Mouse (Mus musculus): ENCODE data around the gene Cbfb. TPM values are rescaled to one million over a fixed set of nuclear protein-coding genes. Genes with fewer than 3 reads are reported as not detected.
A peak's percentile ranks its signal among the peaks of the same experiment; 100 is the strongest.
"Not testable (repeated sequence)": the region's sequence is repeated elsewhere in the genome, so short reads cannot be mapped to it uniquely, and the experiment has no call there.

Gene Cbfb
- polyA plus RNA-seq, 1 experiment from 2014 or later: 124 TPM

DNA sequence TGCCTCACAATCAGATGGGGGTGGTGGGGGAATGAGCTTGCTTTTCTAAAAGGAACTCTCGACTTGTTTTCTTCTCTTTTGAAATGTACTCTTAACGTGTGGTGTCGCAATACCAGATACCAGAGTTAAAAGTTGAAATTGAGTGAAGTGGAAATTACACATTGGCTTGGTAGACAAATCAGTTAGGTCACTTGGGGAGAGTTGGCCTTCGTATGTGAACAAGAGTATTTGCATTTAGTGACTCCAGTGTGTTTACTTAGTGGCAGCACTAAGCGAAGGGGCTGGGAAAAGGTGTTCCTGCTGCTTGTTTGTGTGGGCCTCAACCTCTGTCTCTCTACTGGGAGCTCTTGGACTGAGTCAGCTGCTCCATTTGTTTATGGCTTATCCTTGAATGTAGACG, 55.4 kb downstream of the Cbfb start:
- 31% methylated on average over 6 of the region's 6 CpGs for WGBS
- no peak for ATAC-seq (ENCODE audit: insufficient number of reproducible peaks, insufficient read depth, low FRiP score, low TSS enrichment)

GRCm38 (mm10) chr8:105231503-105232320, 61.2 kb downstream of the Cbfb start:
- ATAC-seq (ENCODE audit: insufficient number of reproducible peaks, insufficient read depth, low FRiP score, low TSS enrichment): no peak
- no peaks in the 10 kb centered on the region for H3K4me1 ChIP-seq
- H3K9me3 ChIP-seq: no peaks in the 10 kb centered on the region
- no peaks in the 10 kb centered on the region for H3K27me3 ChIP-seq
- H3K4me2 ChIP-seq (replicated peaks): no peak overlapping the region
- no peak overlapping the region for H3K27ac ChIP-seq
- WGBS: 84% methylated on average over 12 of the region's 12 CpGs
- no peak overlapping the region for H3K4me3 ChIP-seq
- H3K36me3 ChIP-seq: peaks cover 13% of the 10 kb centered on the region; the same call in 1 of the 2 replicates
- H3K9ac ChIP-seq: no peak overlapping the region

More for the DNA sequence above, 55.4 kb downstream of the Cbfb start:
- peak overlapping the region; percentile 59 for H3K4me2 ChIP-seq (replicated peaks)
- no peak overlapping the region for H3K27ac ChIP-seq
- no peaks in the 10 kb centered on the region for H3K9me3 ChIP-seq
- H3K4me1 ChIP-seq: peaks cover 10% of the 10 kb centered on the region
- H3K9ac ChIP-seq: peak overlapping the region; percentile 81
- H3K27me3 ChIP-seq: no peaks in the 10 kb centered on the region
- no peaks in the 10 kb centered on the region for H3K36me3 ChIP-seq
- H3K4me3 ChIP-seq: peak overlapping the region; percentile 66

DNA sequence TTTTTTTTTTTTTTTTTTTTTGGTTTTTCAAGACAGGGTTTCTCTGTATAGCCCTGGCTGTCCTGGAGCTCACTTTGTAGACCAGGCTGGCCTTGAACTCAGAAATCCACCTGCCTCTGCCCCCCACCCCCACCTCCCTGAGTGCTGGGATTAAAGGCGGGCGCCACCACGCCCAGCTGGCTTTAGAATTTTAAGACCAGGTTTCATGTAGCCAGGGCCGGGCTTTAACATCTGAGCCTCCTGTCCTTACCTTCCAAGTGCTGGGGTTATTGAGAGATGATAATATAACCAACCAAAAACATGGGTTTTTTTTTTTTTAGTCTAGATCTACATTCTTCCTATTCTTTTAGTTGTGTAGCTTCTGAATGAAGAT, 61.8 kb downstream of the Cbfb start:
- H3K36me3 ChIP-seq: peaks cover 15% of the 10 kb centered on the region; the same call in 1 of the 2 replicates
- not testable (repeated sequence) for H3K9ac ChIP-seq; ATAC-seq (ENCODE audit: insufficient number of reproducible peaks, insufficient read depth, low FRiP score, low TSS enrichment); H3K27ac ChIP-seq; H3K27me3 ChIP-seq; H3K9me3 ChIP-seq; H3K4me2 ChIP-seq (replicated peaks); H3K4me3 ChIP-seq; H3K4me1 ChIP-seq
- WGBS: 86% methylated on average over 4 of the region's 4 CpGs

- H3K4me2 ChIP-seq (replicated peaks): no peak overlapping the region
- WGBS: 73% methylated on average over 1 of the region's 1 CpGs
- ATAC-seq (ENCODE audit: insufficient number of reproducible peaks, insufficient read depth, low FRiP score, low TSS enrichment): no peak
These were observed 62.9 kb downstream of the Cbfb start for GRCm38 (mm10) chr8:105233126-105233935.

GRCm38 (mm10) chr8:105235206-105235605, 64.7 kb downstream of the Cbfb start:
- no peak overlapping the region for H3K27ac ChIP-seq
- peaks cover 34% of the 10 kb centered on the region for H3K36me3 ChIP-seq
- H3K9me3 ChIP-seq: no peaks in the 10 kb centered on the region
- WGBS: 72% methylated on average over 1 of the region's 1 CpGs
- no peak overlapping the region for H3K4me2 ChIP-seq (replicated peaks)
- H3K4me1 ChIP-seq: no peaks in the 10 kb centered on the region
- no peak overlapping the region for H3K4me3 ChIP-seq
- H3K9ac ChIP-seq: no peak overlapping the region
- no peaks in the 10 kb centered on the region for H3K27me3 ChIP-seq
- no peak for ATAC-seq (ENCODE audit: insufficient number of reproducible peaks, insufficient read depth, low FRiP score, low TSS enrichment)

More at GRCm38 (mm10) chr8:105233126-105233935, 62.9 kb downstream of the Cbfb start:
- no peaks in the 10 kb centered on the region for H3K9me3 ChIP-seq
- H3K4me1 ChIP-seq: no peaks in the 10 kb centered on the region
- peaks cover 16% of the 10 kb centered on the region; the same call in 1 of the 2 replicates for H3K36me3 ChIP-seq
- H3K27ac ChIP-seq: no peak overlapping the region
- no peak overlapping the region for H3K4me3 ChIP-seq
- no peaks in the 10 kb centered on the region for H3K27me3 ChIP-seq
- H3K9ac ChIP-seq: no peak overlapping the region

DNA sequence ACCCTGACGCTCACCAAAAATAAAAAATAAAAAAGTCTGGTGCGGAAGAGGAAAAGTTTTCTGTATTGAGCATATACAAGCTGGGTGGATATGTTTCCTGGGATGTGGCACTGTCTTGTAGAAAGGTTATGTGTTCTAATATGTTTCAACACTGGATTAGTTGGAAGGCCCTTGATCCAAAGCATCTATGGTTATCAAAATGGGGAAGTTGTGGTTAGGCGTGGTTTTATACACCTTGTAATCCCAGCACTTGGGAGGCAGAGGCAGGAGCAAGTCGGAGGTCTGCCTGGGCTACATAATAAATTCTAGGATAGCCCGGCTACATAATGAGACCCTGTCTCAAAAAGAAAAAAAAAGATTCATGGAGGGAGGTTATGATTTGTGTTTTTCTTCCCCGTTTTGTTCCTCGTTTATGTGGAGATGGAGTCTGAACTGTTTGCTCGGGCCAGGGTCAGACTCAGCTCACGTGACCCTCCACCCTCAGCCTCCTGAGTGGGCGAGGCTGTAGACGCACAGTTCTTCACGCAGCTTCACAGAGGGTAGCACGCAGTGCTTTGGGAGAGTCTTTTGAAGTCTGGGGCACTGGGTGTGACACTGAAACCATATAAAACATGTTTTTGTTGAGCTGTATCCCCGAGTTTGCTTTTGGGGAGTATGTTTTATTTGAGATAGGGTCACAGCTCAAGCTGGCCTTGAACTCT, 67.1 kb downstream of the Cbfb start:
- WGBS: 90% methylated on average over 14 of the region's 14 CpGs
- H3K4me2 ChIP-seq (replicated peaks): no peak overlapping the region

DNA sequence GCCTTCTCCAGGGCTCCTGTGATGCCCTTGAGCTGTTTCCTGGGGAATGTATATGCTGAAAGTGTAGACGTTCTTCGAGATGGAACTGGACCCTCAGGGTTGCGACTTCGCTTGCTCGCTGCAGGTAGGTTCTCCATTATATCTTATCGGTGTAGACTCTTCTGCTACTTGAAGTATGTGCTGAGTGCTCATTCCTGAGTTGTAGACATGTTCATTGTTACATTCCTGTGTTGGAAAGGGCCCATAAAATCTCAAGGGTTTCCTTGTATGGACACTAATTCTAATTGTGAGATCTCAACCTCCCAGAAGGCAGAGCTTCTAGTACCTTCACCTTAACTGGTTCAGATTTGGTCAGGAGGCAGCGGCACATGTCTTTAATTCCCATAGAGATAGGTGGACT, 70.5 kb downstream of the Cbfb start:
- Histone ChIP-seq H3K4me3 (no peak overlapping the region), H3K4me2 (replicated peaks) (no peak overlapping the region), H3K9me3 (no peaks in the 10 kb centered on the region), H3K27me3 (no peaks in the 10 kb centered on the region), H3K27ac (no peak overlapping the region), H3K9ac (no peak overlapping the region), H3K36me3 (peaks cover 44% of the 10 kb centered on the region), H3K4me1 (no peaks in the 10 kb centered on the region)
- no peak for ATAC-seq (ENCODE audit: insufficient number of reproducible peaks, insufficient read depth, low FRiP score, low TSS enrichment)
- 94% methylated on average over 7 of the region's 7 CpGs for WGBS

More for the DNA sequence above, 67.1 kb downstream of the Cbfb start:
- H3K4me1 ChIP-seq: no peaks in the 10 kb centered on the region
- H3K36me3 ChIP-seq: peaks cover 52% of the 10 kb centered on the region
- no peak overlapping the region for H3K4me3 ChIP-seq
- no peaks in the 10 kb centered on the region for H3K9me3 ChIP-seq
- no peak overlapping the region for H3K9ac ChIP-seq
- no peak overlapping the region for H3K27ac ChIP-seq
- ATAC-seq (ENCODE audit: insufficient number of reproducible peaks, insufficient read depth, low FRiP score, low TSS enrichment): no peak
- no peaks in the 10 kb centered on the region for H3K27me3 ChIP-seq

DNA sequence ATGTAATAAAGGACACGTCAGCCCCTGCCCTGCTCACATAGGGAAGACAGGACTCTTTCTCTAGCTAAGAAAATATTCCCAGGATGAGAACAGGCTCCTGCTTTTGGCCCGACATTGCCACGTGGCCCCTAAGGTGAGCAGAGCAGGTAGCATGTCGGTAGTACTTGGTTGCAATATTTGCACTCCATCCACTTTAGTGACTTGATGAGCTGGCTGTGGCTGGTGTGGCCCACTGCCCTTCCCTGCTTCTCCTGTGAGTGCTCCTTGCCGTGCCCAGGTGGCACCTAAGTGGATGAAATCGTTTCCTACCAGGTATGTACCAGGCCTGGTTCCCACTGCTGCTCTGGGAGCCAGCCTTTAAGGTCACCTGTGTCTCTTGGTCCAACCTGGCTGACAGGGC, 81.5 kb downstream of the Cbfb start:
- no peak overlapping the region for H3K4me2 ChIP-seq (replicated peaks)
- ATAC-seq (ENCODE audit: insufficient number of reproducible peaks, insufficient read depth, low FRiP score, low TSS enrichment): no peak
- peaks cover 14% of the 10 kb centered on the region; the same call in 1 of the 2 replicates for H3K27me3 ChIP-seq
- H3K4me1 ChIP-seq: peaks cover 14% of the 10 kb centered on the region
- peaks cover 46% of the 10 kb centered on the region for H3K36me3 ChIP-seq
- H3K4me3 ChIP-seq: no peak overlapping the region
- WGBS: 89% methylated on average over 6 of the region's 6 CpGs
- no peak overlapping the region for H3K27ac ChIP-seq
- no peak overlapping the region for H3K9ac ChIP-seq
- no peaks in the 10 kb centered on the region for H3K9me3 ChIP-seq

- H3K9ac ChIP-seq: no peak overlapping the region
- peaks cover 43% of the 10 kb centered on the region for H3K36me3 ChIP-seq
These were observed 82.4 kb downstream of the Cbfb start for GRCm38 (mm10) chr8:105252680-105253537.

GRCm38 (mm10) chr8:105253766-105254151, 83.3 kb downstream of the Cbfb start:
- Histone ChIP-seq H3K4me2 (replicated peaks) (peak overlapping the region; percentile 96), H3K4me1 (peaks cover 16% of the 10 kb centered on the region), H3K4me3 (peak overlapping the region; percentile 66), H3K9ac (peak overlapping the region; percentile 72; the same call in 1 of the 2 replicates), H3K36me3 (peaks cover 35% of the 10 kb centered on the region), H3K9me3 (no peaks in the 10 kb centered on the region), H3K27ac (no peak overlapping the region), H3K27me3 (peaks cover 31% of the 10 kb centered on the region)
- ATAC-seq (ENCODE audit: insufficient number of reproducible peaks, insufficient read depth, low FRiP score, low TSS enrichment): no peak
- WGBS: 42% methylated on average over 20 of the region's 20 CpGs

More at GRCm38 (mm10) chr8:105252680-105253537, 82.4 kb downstream of the Cbfb start:
- 86% methylated on average over 10 of the region's 10 CpGs for whole genome bisulfite sequencing
- Histone ChIP-seq H3K4me3 (no peak overlapping the region), H3K27me3 (peaks cover 23% of the 10 kb centered on the region), H3K4me1 (peaks cover 14% of the 10 kb centered on the region), H3K4me2 (replicated peaks) (no peak overlapping the region), H3K9me3 (no peaks in the 10 kb centered on the region), H3K27ac (no peak overlapping the region)
- no peak for ATAC-seq (ENCODE audit: insufficient number of reproducible peaks, insufficient read depth, low FRiP score, low TSS enrichment)

Data from embryonic facial prominence, embryonic 12.5 days (tissue).